Mouse (Mus musculus): ENCODE measurements at regions not wholly inside any gene's neighbourhood (a gene's known extent, or its start where the extent isn't known, plus 50 kb on each side); places are given as distances from the start of the nearest gene placed in this dataset.
"Not testable (repeated sequence)": the region's sequence is repeated elsewhere in the genome, so short reads cannot be mapped to it uniquely, and the experiment has no call there.

- no peak for DNase-seq
Measured at GRCm38 (mm10) chr10:118975772-118976171, 105.8 kb upstream of the Dyrk2 start.

- DNase-seq: no peak
Measured at GRCm38 (mm10) chr10:118973324-118973723, 103.3 kb upstream of the Dyrk2 start.

DNA sequence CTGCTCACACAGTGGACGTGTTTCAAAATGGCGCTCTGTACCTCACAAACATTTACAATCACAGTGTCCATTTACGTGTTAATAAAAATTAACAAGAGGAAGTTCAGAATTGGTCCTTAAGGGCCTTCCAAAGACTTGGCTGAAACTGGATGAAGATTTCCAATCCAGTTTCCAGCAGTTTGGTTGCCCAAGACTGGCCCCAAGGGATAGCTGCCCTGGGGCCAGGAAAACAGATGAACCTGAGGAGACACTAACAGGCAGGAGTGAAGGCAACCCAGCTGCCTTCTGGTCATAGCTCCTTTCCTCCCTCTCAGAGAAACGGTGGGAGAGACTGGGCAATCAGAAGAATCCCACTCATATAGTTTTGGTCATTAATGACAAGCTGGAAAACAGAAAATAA is 102.6 kb upstream of the Dyrk2 start:
- DNase-seq: no peak

- no peak for DNase-seq
Measured at GRCm38 (mm10) chr10:118970457-118971175, 100.6 kb upstream of the Dyrk2 start.

DNA sequence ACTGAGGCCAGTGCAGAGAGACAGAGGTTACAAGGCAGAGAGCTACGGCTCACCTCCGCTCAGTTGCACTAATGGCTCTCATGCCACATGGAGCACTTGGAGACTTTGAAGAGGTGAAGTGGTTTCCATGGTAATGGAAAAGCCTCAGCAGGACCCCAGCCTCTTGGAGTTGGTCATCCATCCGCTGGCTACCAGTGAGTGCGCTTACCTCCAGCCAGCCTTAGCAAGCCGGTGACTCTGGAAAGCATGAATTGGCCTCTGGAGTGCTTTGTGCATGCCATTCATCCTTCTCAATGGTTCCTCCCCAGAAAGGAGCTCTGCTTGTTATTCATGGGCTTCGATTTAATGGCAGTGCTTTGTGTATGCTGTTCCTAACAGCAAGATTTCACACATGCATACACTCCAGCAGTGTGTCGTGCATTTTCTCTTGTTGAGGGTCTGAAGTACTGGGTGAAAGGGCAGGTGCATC is 91.7 kb upstream of the Dyrk2 start:
- no peak for DNase-seq

- no peak for DNase-seq
Measured at GRCm38 (mm10) chr10:118960076-118960475, 90.1 kb upstream of the Dyrk2 start.

- DNase-seq: no peak
Measured at GRCm38 (mm10) chr10:118959623-118960022, 89.6 kb upstream of the Dyrk2 start.

DNA sequence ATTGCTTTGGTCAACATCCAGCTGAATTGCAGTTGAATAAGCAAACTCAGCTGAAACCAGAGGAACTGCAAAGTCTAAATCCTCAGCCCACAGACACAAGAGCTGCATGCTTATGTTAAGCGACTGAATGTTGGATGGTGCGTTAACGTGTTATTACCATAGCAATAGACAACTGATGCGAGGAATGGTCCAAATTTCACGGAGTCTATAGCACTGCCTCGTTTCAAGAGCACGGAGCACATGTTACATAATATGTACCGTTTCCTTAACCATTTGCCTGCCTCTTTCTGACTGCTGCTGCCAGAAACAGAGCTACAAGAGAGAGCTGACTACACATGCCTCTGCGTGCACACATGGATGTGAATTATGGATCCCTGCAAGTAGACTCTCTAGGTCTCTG is 86.3 kb upstream of the Dyrk2 start:
- no peak for DNase-seq

DNA sequence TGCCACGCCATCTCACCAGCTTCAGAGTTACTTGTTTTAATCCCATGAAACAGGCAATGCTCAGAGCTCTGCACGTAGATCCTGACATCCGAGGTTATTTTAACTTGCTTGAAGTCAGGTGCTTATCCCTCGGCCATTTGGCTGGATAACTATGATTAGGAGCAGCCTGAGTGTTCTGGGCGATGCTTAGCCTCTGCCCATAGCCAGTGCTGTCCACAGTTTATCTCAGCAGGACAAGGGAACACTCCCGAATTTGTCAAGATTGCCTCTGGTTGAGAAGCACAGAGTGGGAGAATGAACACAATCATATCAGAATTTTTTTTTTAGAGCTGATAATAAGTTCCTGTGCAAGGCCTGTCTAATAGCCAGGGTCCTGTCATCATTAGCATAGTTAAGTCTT is 83.4 kb upstream of the Dyrk2 start:
- no peak for DNase-seq

DNA sequence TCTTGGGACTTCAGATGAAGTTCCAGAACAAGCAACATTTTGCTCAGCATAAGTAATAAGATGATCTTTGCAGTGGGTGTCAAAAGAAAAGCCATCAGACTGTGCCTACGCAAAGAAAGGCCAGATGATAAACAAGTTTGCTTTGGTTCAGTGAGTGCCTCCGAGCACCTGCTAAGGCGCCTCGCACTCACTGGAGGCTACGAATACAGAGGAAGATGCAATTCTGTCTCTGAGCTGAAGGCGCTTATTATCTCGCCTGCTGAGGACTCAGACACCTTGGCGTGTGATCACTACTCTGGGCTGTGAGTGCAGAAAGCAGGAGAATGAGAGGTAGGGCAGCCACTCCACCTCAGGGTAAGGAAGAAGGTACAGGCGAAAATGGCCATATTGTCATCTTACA is 82.7 kb upstream of the Dyrk2 start:
- no peak for DNase-seq

- no peak for DNase-seq
Measured at GRCm38 (mm10) chr10:118947724-118948123, 77.7 kb upstream of the Dyrk2 start.

DNA sequence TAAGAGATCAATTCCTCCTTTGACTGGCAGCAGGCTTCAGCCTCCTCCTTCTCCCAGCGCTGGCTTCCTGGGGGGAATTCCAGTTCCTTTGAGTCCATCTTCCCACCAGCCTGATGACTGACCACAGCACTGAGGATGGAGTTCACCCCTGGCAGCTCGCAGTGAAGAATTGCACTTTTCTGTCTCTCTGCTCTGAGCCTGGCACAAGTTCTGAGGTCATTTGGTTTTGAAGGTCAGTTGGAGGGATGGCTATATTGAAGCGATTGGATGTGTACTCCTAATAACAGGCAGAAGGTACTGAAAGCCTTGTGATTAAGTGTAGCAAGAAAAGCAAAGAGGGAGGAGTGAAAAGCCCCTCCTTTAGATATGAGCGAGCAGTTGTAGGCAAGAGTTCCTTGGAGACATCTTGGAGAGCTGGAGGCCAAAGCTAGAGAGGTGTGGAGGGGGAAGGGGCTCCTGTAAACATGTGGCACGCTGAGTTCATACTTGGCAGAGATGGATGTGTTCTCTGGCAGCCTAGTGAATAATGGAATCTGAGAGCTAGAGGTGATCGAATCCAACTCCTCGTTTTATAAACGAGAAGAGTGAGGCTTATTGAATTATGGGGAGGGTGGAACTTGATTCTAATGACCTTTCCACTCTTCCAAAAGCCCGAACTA is 77.1 kb upstream of the Dyrk2 start:
- no peak for DNase-seq

DNA sequence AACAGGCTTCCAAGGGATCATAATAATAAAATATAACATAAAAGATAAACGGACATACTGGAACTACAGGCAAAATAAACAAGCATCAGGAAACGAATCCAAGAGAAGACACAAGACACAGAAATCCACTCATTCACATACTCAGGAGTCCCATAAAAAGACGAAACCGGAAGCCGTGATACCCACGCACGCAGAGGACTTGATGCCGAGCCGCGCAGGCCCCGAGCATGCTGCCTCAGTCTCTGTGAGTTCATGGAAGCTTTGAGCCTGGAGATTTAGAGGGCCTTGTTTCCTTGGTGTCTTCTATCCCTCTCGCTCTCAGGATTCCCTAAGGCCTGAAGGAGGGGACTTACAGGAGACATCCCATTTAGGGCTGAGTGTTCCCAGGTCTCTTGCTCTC is 57.3 kb upstream of the Dyrk2 start:
- DNase-seq: no peak

DNA sequence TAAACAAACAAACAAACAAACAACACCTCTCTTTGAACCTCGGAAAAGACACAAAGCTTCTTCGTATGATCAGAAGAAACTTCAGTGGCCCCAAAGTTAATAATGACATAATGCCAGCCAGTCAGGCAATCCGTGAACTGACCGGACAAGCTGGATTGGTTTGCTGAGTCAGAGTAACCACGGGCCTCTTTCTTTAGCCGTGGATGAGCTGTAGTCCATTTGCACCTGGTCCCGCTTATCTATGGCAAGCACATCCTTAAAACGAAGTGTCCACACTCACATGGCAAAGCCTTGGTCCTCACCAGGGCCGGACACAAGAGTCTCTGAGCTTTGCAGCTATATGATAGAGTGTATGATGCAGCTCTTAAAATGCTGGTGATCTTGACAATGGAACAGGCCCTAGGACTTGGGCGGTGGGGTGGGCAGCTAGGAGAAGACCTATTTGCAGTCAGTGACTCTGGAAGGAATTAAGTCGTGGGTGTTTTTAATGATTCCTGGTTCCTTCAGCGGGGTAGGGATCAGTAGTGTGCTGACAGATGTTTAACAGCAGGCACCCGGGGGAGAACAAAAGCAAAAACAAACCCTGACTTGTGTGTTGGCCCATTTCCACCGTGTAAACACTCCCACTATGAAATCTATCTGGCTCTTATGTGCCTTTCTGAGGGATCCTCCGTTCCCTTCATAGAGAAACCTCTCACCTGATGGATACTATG is 53.6 kb upstream of the Dyrk2 start:
- no peak for DNase-seq

DNA sequence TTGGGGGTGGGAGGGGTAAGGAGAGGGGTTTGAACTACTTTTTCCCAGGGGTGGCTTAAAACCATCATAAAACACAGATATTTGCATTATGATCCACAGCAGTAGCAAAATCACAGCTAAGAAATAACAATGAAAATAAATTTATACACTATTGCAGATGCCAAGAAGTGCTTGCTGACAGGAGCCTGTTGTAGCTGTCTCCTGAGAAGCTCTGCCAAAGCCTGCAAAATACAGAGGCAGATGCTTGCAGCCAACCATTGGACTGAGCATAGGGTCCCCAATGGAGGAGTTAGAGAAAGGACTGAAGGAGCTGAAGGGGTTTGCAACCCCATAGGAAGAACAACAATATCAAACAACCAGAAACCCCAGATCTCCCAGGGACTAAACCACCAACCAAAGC is 52.1 kb upstream of the Dyrk2 start:
- DNase-seq: not testable (repeated sequence)
